Mouse (Mus musculus) CD8-positive naive resting alpha-beta T cell, adult 2 months (primary cell): ENCODE results near the gene Tmem168.

Experiments
- DNase-seq, 2 experiments: peaks; one replicate each; pipeline ENCODE4 v3.0.0; 2022; ENCODE audit warnings: low read depth in 2 of 2, low spot score in 2 of 2

Tmem168 gene

GRCm38 (mm10) chr6:13607621-13608493, at the start of gene Tmem168:
TSS of gene Tmem168 (minus strand) at chr6:13608100.
- peak; percentile 81 to 89 for DNase-seq

DNA sequence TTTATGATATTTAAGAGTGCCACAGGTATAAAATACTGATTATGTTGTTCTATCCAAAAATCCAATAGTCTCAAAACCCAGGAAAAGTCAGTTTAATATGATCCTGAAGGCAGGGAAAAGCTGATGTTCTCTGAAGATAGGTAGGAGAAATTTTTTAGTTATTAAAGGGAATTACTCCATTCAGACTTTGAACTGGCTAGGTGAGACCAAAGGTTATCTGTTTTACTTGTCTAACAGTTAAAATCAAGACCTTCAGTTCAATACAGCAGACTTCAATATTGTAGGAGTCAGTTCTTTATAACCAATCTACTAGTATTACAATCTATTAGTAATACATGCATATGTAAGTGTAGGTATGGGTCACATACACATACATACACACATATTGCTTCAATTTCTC, 46.2 kb upstream of the Tmem168 start:
- DNase-seq: no peak

- no peak for DNase-seq
These were observed 44.4 kb upstream of the Tmem168 start for GRCm38 (mm10) chr6:13652284-13652683.

- DNase-seq: peak in 1 of 2 experiments; percentile 12
These were observed 43.0 kb upstream of the Tmem168 start for GRCm38 (mm10) chr6:13650854-13651253.

GRCm38 (mm10) chr6:13648305-13648704, 40.4 kb upstream of the Tmem168 start:
- no peak for DNase-seq

DNA sequence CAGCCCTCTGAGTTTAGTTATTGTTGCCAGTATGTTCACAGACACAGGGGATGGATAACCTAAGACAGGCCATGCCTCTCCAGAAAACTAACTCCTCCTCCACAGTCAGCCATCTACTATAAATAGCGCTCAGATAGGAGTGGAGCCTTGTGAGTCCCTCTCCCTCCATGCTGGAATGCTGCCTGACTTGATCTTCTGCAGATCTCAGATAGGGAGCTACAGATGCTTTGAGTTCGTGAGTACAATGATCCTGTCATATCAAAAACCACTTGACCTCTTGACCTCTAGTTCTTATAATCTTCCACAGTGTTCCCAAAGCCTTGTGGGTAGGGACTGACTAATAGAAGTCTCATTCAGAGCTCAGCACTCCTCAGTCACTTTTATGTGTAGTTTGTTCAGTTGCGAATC, 28.7 kb upstream of the Tmem168 start:
- DNase-seq: no peak

DNA sequence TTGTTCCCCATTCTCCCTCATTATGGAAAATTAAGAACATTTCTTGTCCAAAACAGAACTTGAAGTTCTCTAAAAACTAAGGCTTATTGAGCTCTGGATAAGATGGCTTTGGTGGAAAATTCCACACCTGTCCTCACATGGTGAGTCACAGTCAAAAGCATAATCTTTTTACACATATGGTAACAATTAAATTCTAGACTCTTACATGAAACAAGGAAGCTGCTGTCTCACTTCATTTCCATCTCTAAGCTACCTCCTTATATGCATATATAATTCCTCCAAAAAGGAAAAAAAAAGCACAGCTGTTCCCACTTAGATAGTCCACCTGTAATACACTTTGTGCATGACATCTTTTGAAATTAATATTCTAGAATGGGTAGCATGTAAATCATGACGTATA, 24.7 kb upstream of the Tmem168 start:
- DNase-seq: no peak

DNA sequence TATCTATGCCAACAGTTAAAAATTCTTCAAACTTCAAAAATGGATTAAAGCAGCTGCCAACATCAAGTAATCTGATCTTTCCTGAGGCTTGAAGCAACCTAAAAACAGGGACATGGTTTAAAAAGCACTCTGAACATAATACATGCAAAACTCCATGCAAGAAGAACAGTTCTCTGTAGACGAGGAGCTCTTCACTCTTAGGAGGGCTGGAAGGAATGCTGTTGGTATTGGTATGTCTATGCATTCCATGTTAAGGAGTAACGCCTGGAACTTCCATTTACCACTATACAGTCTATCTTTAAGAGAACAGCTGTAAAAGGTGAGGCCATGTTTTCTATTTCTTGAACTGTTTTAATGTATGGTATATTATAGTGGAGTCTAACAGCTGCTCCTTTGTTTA, 22.7 kb upstream of the Tmem168 start:
- DNase-seq: no peak

DNA sequence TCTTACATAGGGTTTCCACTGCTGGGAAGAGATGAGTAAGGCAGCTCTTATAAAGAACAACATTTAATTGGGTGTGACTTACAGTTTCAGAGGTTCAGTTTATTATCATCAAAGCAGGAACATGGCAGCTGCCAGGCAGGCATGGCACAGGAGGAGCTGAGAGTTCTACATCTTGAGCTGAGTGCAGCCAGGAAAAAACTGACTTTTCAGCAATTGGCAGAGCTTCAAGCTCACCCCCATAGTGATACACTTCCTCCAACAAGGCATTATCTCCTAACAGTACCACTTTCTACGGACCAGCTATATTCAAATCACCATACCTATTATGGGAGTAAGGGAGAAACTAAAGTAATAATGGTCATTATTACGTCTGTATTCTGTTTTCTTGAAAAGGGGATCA, 11.7 kb upstream of the Tmem168 start:
- no peak for DNase-seq

DNA sequence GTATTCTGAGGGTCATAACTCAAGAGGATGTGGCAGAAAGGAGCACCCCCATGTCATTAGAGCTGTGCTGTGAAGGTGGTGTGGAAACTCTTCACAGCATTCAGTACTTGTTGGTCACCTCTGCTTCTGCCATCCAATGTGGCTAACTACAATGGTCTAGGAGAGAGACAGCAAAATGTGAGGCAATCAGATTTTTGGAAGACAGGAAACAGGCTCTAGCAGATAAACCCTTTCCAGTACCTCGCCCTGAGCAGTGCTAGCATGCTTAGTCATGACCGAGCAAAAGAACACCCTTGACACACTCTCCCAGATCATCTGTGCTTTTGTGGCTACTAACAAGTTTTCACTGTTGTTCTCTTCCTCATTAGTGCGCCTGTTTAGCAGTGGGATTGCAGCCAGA, 9.2 kb upstream of the Tmem168 start:
- no peak for DNase-seq

DNA sequence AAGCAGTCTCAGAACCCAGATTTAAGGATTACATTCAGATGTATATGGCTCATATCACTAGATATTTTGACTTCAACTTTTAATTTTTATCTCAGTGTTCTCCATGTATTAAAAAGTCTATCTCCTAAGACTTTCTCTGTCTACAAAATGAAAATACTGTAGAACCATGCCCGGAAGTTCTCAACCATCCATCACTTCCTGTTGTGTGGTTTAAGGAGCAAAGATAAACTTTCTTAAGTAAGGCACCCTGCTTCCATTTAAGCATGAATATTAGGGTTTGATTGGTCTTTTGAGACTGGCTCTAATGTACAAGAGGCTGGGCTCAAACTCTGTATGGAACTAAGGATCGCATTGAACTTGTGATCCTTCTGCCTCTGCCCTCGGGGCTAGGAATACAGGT, 6.7 kb upstream of the Tmem168 start:
- DNase-seq: no peak

DNA sequence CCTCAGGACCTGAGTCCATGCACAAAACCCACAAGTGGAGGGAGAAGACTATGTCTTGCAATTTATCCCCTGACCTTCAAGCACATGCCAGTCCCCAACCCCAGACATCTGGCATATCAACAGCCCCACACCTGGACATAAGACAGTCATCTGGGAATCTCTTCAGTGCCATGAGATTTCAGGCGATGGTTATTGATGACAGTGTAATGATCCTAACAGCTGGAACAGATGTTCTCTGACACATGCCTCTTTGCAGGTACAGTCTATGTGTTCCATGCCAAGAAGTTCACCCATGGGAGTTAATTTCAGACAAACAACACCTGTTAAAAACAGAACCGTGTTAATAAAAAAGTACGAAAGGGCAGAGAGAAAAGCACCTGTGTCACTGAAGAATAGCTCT, 5.8 kb upstream of the Tmem168 start:
- no peak for DNase-seq

DNA sequence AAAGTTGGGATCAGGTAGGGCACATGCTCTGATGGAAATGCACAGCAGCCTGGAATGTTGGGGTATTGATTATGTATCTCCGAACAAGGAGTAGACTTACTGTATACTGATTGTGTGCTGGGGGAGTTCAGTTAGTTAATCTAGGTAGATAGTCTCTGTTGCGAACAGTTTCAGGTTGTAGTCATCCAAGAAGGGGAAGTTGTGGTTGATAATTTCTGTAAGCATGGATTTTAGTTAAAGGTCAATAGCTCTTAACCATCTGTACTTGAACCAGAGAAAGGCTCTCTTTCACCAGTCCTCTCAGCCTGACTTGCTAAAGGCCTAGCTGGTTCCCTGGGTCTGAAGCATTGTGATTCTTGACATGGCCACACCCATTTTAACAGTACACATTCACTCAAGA, 3.0 kb upstream of the Tmem168 start:
- DNase-seq: no peak

DNA sequence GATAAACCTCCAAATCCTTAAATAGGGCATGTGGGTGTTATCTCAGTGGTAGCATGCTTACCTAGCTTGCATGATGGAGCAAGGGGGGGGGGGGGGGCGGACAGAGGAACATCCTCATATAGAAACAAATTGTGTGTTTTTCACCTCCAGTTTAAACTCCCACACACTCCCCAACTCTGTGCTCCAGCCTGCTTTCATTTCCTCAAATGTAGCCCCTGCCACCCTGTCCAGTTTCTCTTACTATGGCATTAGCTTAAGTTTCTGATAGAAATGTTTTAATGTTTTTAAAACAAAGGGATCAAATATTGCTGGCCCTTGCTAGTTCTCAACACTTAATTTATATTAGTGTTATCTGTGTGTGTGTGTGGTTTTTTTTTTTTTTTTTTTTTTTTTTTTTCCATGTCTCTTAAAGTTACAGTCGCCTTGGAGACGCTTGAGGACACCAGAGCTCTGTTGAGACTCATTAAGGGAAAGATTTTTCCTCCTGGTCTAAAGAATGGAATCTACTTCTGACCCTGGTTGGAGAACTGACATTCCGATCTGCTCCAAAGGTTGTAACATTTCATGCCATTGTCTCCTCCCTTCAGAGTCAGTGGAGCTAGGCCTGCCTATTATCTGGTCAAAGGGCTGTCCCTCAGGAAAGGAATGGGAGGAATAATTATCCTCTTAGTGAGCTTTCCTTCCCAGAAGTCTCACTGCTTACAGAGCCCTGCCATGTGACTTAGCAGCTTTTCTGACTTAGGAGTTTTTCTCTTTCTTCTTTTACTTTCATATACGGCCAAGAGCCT, 1.6 kb upstream of the Tmem168 start:
- no peak for DNase-seq

DNA sequence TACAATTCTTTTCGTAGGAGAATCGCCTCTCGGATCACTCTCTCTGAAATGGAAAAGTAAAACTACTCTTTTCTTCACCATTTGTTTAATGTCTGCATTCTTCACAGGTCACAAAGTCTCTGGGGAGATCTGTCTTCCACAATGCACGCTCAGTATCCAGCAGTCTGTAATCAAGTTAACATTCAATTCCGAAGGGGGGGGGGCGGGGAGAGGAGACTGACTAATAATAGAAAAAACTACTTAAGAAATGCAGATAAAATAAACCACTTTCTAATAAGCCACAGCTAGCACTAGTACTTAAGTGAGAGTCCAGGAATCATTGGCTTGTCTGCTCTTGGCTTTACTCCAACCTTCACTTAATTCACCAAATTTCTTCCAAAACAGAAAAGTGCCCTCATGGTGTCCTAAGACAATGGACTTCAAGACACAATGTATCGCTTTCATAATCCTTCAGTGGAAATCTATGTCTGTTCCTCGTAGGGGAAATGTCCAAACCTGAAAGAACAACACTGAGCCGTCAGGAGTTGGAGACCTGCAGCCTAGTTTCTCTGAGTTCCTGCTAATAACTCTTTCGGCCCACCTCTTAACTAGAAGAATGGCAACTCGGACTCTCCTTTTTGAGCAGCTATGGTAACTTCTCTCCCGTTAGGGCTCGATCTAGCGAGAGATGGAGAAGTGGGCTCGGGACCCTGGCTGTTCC, 829 bp downstream of the Tmem168 start:
- DNase-seq: no peak

DNA sequence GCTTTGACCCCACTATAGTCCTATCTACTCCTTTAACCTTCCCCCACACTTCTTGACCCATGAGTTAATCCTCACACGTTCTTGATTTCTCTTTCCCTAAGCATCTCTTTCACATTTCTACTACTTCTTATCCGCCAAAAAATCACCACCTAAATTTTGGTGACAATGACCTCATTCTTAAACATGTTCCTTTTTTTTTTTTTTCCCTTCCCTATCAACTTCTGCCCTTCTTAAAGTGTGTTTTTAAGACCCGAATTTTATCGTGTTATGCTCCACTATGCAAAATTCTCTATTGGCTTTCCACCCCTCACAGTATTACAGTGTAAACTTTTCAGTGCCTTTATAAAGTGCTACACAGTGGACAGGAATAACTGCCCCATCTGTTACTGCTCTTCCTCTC, 1.5 kb downstream of the Tmem168 start:
- no peak for DNase-seq

DNA sequence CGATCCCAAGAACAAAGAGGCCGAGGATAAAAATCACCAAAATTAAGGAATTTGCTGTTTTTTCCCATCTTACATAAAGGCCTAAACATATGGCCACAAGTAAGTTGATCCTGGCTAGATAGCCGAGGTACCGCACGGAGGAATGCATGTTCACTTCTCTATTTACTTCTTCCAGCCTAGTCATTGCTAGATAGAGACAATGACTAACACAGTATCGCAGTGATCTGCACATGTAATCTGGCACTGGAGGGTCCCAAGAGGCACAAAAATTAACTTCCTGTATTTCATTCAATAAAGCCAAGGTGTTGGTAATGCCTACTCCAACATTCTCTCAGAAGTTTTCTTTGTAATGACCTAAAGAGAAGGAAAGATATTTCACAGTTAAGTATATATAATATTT, 4.8 kb downstream of the Tmem168 start:
- DNase-seq: no peak

- no peak for DNase-seq
These were observed 6.3 kb downstream of the Tmem168 start for GRCm38 (mm10) chr6:13601587-13601986.

- no peak for DNase-seq
These were observed 9.5 kb downstream of the Tmem168 start for GRCm38 (mm10) chr6:13598239-13598923.

DNA sequence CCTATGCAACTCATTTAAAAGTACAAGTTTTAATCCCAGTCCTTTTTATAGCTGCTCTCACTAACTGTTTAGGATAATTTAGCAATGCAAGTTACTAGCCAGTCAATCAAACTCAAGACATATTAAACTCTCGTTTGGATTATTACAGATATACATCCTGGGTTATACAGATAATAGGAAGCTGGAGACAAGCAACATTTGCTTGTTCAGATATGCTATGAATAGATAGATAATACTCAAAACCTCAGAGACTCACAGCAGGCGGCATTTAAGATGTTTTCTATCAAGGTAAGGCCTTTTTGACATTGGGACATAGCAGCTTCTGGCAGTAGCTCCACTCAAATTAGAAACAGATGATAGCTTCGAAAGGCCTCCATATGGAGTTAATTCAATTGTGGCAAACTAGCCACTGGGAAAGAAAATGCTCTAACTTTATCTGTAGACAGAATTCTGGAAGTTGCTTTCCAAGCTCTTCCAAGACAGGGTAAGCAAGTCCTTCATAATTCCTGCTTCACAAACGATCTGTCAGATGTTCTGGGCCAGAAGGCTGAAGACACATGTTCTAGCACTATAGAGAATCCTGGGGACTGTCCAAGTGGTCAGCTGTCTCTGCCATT, 15.1 kb downstream of the Tmem168 start:
- no peak for DNase-seq

- no peak for DNase-seq
These were observed 21.3 kb downstream of the Tmem168 start for GRCm38 (mm10) chr6:13586560-13586959.
